Mouse (Mus musculus) gastrocnemius, adult 18-20 months (tissue): ENCODE results near the gene Ntn1. TPM values are rescaled to one million over a fixed set of nuclear protein-coding genes. Genes with fewer than 3 reads are reported as not detected.

Experiments used
- DNase-seq: peaks from one replicate; pipeline ENCODE4 v3.0.0; 2021; ENCODE audit warnings: low spot score
- total RNA-seq, 2 experiments: library from RNA; stranded (reverse); gene quantifications; 2 replicates each; pipeline ENCODE4 v1.2.3; 2021

Ntn1 gene
- total RNA-seq, 2 experiments from 2014 or later, result 3.4 to 7.0 TPM

DNA sequence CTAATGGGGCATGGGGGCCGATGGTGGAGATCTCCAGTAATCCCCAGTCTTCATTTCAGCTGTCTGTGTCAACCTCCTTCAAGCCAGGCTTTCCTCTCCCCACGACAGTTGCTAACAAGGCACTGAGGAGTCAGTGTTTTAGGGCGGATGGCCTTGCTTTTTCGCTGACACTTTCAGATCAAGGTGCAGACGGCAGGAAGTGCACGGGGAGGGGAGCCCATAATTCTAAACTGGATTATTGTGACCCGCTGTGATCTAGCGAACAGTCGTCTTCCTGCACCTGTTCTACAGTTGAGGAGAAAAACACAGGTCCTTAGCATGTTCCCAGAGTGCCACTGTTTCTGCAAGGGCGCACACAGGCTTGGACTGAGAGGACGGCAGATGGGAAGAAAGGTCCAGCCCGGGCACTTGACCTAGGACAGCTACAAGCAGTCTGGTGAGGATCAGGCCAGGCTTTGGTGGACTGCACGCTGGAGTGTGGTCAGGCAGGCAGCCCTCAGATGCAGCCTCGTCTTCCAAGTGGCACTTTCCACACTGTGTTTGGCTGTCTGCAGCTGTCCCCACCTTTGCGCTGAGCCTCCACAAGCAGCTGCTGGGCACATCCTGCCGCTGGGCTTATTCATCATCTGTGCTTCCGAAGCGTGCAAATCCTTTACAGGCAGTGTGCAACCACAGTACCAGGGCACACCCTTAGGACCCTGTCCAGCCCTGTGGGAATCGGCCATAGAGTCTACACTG lies 129.7 kb downstream of the Ntn1 start:
- DNase-seq, result no peak

DNA sequence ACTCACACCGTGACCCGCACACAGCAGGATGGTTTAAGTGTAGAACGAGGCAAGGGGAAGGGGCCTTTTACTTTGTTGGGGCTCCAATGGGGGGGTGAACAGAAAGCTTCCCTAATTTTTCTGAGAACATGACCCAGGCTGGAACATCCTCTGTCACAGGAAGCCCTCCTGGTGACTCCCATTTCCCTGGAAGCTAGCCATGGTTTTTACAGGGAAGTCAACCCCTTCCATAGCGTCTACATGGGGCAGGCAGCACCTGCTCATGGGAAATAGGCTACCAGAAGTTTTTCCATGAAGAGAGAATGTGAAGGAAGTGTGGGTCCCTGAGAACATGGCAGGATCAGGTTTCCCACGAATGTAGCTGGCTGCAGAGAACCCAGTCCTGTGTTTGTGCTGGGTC lies 136.3 kb downstream of the Ntn1 start:
- no peak for DNase-seq

DNA sequence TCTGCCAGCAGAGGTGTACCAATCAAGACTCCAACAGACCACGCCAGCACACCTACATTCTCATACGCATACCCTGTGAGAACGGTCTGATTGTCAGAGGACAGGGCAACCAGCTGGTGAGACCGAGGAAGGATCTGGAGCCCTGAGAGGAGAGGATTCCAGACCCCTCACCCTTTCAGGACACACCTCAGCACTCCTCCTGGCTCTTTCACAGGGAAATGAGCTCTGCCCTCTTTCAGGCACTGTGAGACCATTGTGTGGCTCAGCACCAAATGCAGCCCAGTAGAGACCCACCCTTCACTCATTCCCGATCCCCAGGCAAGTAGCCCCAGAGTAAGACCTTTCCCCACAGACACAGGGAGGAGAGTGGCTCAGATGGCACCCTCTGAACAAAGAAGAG lies 137.5 kb downstream of the Ntn1 start:
- no peak for DNase-seq

DNA sequence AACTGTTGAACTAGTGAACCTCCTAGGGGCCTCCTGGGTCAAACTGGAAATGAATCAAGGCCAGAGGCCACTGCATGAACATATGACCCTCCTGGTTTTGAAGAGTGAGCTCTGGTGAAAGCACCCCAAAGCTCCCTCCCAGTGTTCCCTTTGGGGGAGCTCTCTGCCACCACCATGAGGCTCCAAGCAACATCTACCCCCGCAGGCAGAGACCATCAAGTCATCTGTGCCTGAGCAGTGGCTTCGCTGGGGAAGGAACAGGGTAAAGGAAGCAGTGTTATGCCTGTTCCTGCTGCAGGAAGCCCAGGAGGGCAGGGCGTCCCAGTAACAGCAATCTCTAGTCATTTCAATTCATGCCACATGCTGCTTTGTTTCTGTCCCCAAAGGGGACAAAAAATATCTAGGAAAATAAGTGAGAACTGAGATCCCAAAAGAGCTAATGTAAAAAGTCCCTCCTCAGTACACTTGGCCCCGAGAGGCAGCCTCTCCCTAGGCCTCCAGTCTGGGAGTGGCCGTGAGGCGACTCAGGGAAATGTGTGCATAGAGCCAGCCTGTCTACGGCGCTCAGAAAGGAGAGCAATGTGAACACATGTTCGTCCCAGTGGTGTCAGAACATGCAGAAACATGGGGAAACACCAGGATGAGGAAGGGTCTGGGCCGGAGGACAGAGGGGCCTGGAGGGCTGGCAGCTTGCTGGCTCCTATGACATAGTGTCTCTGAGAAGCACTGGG lies 139.3 kb downstream of the Ntn1 start:
- DNase-seq, result no peak

DNA sequence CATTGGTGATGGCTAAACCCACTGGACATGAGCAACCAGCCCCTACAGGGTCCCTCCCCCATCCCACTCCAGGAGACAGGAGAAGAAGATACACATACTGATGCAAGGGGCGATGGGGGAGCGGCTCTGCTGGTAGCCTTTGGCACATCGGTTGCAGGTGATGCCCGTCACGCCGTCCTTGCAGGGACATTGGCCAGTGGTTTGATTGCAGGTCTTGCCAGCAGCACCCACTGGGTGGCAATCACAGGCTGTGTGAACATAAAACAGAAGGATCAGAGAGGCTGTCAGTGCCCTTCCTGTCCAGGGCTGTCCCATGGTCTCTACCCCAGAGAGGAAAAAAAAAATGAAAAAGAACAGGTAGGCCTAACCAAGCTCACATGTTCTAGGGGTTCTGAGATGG lies 140.2 kb downstream of the Ntn1 start:
- DNase-seq, result no peak

DNA sequence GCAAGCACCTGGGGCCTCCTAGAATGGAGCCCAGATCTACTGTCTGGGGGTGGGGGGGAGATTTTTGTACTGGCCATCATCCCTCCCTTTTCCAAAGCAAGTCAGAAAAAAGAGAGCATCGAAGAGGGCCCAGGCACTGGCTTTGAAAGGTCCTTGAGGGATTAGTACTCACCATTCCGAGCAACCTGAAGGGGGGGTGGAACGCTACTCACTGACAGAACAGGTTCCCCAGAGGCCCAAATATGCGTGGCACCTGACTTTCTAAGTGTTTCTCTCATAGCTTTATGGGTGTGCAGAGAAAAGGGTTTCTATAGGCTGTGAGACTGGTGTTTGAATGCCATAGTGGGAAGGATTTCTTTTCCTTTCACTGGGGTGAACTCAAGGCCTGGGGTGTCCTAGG lies 142.1 kb downstream of the Ntn1 start:
- DNase-seq, result no peak

DNA sequence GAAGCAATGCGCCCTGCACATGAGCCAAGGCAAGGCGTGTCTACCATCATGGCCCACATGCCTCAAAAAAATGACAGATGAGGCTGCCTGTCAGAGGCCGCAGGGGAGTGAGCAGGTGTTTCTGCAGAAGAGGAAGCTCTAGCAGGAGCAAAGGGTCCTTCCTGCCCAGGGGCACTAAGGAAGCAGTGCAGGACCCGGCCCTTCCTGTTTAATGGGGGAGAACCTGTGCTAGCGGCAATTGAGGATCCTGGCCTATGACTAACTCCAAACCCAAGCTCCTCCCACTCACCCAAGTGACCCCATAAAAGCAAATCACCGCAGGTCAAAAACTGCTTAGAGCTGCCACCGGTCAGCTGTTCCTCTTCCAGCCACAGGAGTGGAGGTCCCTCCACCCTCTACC lies 147.1 kb downstream of the Ntn1 start:
- DNase-seq, result no peak

DNA sequence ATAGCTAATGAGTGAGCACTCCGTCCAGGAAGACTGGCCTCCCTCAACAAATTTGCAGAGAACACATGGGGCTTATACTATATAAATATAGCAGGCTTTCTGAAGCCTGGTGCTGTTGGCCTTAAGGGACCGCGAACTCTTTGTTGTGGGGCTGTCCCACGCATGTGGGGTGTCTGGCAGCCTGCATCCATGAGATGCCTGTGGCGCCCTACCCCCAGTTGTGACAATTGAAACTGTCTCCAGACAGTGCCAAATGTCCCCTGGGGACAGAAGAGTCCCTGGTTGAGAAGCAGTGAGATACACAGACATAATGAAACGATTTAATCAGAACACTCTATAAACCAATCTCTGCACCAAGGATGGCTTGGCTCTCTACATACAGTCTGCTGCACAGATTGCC lies 150.5 kb downstream of the Ntn1 start:
- DNase-seq, result no peak

DNA sequence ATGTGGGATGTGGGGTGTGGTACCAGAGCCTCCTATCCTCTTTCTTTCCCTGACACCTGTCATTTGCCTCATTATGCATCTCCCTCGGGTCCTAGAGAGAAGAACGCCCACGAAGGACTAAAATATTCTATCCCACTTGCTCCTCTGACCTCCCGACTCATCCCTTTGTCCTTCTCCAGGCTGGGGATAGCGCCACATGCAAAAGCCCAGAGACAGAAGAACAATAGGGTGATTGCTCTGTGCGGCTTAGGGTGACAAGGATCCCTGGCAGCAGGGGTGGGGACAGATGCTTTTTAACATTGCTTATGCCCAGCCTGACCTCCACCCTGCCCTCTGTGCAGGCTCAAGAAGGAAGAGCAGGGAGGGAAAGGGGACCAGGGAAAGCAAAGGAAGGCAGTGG lies 152.7 kb downstream of the Ntn1 start:
- DNase-seq, result no peak

DNA sequence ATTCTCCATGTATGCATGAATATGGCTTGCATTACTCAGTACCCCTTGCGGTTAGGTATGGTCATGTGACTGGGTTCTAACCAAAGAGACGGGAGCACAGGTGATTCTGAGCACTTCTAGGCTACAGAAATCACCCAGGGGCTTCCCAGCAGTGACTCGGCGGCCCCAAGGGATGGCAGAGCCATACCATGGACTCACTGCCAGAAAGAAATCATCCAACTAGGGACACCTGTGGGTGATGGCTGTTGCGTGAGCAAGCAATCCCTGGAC lies 155.7 kb downstream of the Ntn1 start:
- no peak for DNase-seq

DNA sequence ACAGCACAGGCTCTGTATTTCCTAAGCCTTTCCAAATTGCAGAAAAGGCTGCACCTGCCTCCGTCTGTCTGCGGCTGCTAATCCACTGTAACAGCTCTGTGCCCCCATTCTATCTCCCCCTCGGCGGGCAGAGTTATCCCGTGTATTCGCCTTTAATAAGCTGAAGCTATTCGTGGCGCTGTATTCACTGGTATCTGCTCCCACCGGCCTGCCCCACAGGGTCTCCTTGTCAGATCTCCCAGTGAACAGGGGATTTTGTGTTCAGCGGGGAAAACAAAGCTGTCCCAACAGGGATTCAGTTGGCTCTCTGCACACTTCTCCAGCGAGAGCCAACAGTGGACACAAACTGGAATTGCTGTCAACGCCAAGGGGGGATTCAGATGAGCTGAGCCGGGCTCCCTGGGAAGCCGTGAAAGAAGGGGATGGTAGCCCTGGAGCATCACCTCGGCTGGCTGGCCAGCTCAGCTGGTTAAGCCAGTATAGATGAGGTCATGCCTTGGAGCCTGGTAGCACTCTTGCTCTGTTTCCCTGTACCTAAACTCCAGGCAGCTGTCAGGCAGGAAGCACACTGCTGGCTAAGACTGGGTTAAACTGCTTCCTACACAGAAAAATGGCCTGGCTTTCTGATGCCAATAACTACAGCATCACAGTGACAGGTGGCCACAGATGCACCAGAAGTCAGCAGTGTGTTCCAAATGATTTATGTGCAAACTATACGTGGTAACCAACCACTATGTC lies 156.2 kb downstream of the Ntn1 start:
- no peak for DNase-seq

DNA sequence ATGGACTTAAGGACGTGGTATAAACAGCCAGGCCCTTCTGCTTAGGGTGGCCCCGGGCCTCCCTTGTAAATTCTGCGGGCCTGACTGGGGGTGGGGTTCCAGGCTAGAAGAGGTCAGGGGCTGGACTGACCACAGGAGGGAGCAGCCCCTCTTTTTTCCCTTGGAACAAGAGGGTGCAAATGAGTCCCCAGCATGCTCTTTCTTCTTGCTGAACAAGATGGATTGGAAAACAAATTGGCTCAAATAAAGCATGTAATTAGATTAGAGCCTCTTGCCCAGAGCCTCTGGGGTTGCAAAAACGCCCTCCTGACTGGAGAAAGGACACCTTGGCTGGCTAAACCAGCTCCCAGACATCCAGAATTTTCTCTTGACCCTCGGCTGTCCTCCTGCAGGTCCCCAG lies 160.9 kb downstream of the Ntn1 start:
- no peak for DNase-seq

DNA sequence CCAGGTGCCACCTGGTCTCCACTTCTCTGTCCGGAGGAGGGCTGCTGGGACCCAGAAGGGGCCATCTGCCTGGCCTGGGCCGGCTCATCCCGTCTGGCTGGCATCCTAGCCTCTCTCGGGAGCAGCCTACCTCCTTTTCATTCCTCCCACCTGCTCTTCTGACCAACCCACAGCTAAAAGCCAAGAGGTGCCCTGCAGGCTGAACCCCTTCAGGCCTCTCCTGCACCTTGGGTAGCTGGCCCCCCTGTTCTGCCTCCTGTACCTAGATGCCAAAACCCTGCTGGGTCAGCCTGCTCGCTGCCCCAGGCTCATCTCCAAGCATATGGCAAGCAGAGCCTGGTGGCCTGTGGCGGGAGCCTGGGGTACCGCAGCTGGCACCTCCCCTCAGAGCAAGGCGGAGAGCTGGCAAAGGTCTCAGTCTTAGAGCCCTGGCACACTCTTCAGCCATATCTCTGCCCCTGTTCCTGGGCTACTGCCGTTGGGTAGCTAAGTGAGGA lies 167.1 kb downstream of the Ntn1 start:
- no peak for DNase-seq

DNA sequence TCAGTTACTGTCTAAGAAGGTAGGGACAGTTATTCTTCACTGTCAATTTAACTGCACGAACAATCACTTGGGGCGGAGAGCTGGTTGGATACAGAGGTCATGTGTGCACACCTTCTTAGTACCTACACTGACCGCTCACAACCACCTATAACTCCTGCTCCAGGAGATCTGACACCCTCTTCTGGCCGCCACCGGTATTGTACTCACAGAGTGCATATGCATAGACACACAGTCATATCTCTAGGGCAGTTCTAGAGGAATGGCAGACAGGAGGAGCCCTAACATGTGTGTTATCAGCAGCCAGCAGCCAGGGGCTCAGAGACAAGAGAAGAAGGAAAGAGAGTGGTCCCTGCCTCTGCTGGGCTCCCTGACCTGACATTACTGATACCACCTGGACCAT lies 169.1 kb downstream of the Ntn1 start:
- DNase-seq, result no peak

DNA sequence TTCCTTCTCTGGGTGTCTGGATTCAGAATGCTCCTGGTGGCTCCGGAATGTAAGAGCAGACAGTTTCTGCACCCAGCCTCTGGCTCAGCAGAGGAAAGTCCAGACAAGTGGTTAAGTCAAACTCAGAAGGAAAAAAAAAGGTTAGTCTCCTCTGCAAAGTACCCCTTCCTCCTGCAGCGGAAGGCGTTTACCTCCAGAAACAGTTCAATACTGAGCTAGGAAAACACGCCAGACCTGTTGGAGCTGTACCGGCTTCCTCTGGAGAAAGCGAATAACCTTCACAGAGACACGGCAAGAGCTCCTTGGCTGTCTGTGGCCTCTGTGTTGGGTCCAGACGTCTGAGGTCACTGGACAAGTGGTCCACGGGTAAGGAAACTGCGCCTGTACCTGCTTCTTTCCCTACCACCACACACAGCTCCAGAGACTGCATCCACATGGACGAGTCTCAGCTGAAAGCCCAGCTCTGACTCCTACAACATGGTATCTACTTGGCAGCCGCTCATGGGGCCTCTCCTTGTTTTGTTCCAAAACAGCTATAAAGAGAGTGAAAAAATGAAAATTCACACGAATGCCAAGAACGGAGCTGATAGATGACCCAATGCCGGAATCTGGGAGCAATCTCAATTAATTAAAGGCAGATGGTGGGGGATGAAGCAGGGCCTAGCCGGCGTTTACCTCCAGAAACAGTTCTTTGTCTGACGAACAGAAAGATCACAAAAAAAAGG lies 171.5 kb downstream of the Ntn1 start:
- peak; percentile 33 for DNase-seq

DNA sequence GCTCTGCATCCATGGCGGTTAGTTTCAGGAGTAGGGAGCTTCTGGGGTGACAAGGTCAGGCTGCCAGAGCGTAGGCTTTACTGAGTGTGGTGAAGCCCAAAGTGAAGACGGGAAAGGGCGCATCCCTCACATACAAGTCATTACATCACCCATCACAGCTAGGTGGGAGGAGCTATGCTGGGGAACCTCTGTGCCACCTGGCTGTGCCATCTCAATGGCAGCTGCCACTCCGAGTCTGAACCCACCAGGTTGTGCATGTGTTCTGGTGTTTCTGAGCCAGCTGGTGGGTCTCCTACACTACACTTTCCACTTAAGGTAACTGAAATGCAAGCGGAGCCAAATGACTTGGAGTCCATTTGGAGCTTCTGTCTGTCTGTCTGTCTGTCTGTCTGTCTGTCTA lies 172.8 kb downstream of the Ntn1 start:
- DNase-seq, result no peak

DNA sequence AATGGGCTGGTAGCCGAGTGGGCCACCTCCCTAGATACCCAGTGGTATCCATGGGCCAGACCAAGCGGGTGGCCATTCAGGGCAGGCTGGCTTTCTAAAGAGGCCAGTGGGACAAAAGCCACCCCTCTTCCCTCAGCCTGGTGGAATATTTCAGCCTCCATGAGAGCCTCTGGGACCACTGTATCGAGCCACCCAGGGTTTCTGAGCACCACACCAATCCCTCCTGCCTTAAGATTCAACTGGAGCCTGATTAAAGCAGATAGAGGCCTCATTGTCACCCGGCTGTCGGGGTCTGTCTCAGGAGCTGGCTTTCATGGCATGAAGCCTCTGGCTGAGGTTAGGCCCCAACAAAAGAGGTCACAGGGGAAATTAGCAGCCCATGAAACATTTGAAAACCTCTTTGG lies 174.0 kb downstream of the Ntn1 start:
- DNase-seq, result no peak

DNA sequence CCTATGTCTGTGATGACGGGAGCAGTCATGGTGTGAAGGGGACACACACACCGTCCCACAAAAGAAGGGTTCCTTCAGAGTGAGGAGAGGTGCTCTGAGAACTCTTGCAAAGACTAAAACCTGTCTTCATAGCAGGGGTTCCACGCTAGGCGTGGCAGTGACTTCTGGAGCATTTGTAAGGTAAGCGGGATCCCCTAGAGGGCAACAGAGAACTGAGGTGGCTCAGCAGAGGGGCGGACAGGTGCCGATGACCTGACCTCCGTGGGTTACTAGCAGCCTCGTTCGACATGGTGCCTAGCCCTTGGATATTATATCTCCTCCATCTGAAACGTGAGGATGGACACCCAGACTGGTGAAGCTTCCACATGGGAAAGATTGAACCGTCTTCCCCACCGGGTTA lies 177.5 kb downstream of the Ntn1 start:
- no peak for DNase-seq

DNA sequence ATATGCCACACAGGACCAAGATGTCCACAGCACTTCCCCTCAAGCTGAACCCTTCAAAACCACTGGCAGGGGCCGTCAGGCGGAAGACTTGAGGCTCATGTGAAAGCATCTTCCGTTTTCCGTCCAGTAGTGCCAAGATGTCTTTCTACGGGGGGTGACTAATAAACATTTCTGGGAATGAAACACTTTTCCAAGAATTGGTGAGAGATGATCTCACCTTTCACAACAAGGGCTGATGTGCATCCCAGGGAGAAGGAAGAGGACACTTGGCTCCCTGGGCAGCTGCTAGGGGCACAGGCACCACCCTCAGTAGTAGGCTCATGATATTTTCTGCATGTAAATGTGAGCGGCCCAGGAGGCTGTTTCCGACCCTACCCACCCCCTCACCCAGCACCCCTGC lies 178.4 kb downstream of the Ntn1 start:
- no peak for DNase-seq

DNA sequence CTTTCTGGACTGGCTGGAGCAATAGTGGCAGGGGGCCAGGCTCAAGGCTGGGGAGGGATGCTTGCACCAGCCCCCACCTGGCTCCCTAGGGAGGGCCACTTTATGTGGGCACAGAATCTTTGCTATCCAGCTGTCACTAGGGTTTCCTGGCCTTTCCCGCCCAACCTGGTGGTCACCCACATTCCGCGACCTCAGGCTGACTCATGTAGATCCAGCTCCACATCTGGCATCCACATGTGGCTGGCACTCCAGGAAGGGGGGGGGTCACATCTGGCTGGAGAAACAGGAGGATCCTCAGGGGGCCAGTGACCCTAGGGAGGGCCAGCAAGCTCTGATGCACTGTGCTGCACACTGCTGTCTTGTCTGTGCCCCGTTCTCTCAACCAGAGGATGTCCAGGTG lies 179.9 kb downstream of the Ntn1 start:
- DNase-seq, result no peak

DNA sequence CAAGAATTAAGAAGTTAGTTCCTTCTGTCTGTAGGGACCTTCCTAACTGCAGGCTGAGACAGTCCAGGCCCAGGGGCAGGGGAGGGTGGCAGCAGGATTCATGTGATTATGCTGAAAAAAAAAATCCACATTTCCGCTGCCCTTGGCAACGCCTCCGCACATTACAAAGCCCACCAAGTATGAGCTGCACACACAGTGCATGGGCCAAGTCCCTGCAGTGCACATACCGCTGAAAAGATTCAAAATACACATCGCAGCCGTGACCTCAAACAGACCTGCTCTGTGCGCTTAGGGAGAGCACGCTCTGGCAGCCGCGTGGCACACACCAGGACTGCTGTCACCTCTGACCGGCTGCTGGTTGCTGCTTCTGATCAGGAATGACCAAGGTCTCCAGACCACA lies 184.6 kb downstream of the Ntn1 start:
- no peak for DNase-seq
